12 mouse cellular contexts compared by ENCODE assay signal in genomic region chr3:154222141-154222591, GRCm38 (mm10).
DNase-seq lines count a peak whose midpoint lies in the region; ATAC-seq lines count a peak whose summit lies in the region.
"Had no signal": no experiment of that assay in that cellular context is flagged by ENCODE, and none has a peak within 500 bp of the region (broad histone marks: within the 10 kb centered on the region; RNA-seq: fewer than 3 reads in every experiment).

No protein-coding gene starts in this region.

- H3K4me2 ChIP-seq in forebrain, embryonic 13.5 days, result peak overlapping the region; percentile 21
- H3K4me2 ChIP-seq in midbrain, embryonic 12.5 days (replicated peaks), result peak overlapping the region; percentile 15; the same call in 1 of the 2 replicates
- H3K4me2 ChIP-seq: heart, embryonic 15.5 days; liver, embryonic 12.5 days had no signal

- H3K27me3 ChIP-seq in forebrain, embryonic 13.5 days, result no peaks in the 10 kb centered on the region
- H3K27me3 ChIP-seq in midbrain, embryonic 12.5 days, result no peaks in the 10 kb centered on the region
- H3K27me3 ChIP-seq: heart, embryonic 15.5 days had no signal

- no peak overlapping the region for H3K9ac ChIP-seq in forebrain, embryonic 13.5 days
- no peak overlapping the region for H3K9ac ChIP-seq in midbrain, embryonic 12.5 days (replicated peaks)
- H3K9ac ChIP-seq: heart, embryonic 15.5 days; liver, embryonic 12.5 days had no signal

- intact Hi-C loops in heart, postnatal 10 days (cut with DNase I), result no loop called here
- intact Hi-C loops in heart, postnatal 25 days (cut with DNase I), result no loop called here

- WGBS in forebrain, embryonic 13.5 days, result 12% methylated on average over 8 of the region's 8 CpGs
- 37% methylated on average over 8 of the region's 8 CpGs for WGBS in midbrain, embryonic 12.5 days

- DNase-seq in heart, postnatal 10 days, result peak; percentile 29 to 54
- no peak for DNase-seq in heart, postnatal 25 days (ENCODE audit: low spot score)
- peak; percentile 16 for DNase-seq in NIH3T3 (ENCODE audit: low read depth)
- DNase-seq in kidney, postnatal 10 days, result no peak
- DNase-seq in right cerebral cortex, postnatal 36 days (ENCODE audit: low spot score in 2 of 2), result no peak
- DNase-seq: cerebellum, adult 8-10 months; thymus, adult 18-20 months had no signal

- H3K36me3 ChIP-seq in forebrain, embryonic 13.5 days (ENCODE audit: poor library complexity, severe bottlenecking), result no peaks in the 10 kb centered on the region
- no peaks in the 10 kb centered on the region for H3K36me3 ChIP-seq in midbrain, embryonic 12.5 days
- H3K36me3 ChIP-seq: heart, embryonic 15.5 days; liver, embryonic 12.5 days had no signal

- peak; percentile 69 for ATAC-seq in forebrain, embryonic 13.5 days
- ATAC-seq in midbrain, embryonic 12.5 days (ENCODE audit: low FRiP score, low read depth), result peak; percentile 27; the same call in 1 of the 2 replicates
- no peak for ATAC-seq in CD4-positive, CD25-positive, alpha-beta regulatory T cell, adult 4 months
- ATAC-seq: liver, embryonic 12.5 days had no signal

- no peak overlapping the region for H3K4me3 ChIP-seq in forebrain, embryonic 13.5 days
- no peak overlapping the region for H3K4me3 ChIP-seq in midbrain, embryonic 12.5 days
- H3K4me3 ChIP-seq: heart, embryonic 15.5 days; liver, embryonic 12.5 days had no signal

- H3K9me3 ChIP-seq in forebrain, embryonic 13.5 days (replicated peaks), result no peaks in the 10 kb centered on the region
- no peaks in the 10 kb centered on the region for H3K9me3 ChIP-seq in midbrain, embryonic 12.5 days
- H3K9me3 ChIP-seq: heart, embryonic 15.5 days; liver, embryonic 12.5 days had no signal

- peaks cover 17% of the 10 kb centered on the region for H3K4me1 ChIP-seq in forebrain, embryonic 13.5 days
- peaks cover 12% of the 10 kb centered on the region for H3K4me1 ChIP-seq in midbrain, embryonic 12.5 days
- H3K4me1 ChIP-seq: heart, embryonic 15.5 days; liver, embryonic 12.5 days had no signal

- H3K27ac ChIP-seq in forebrain, embryonic 13.5 days, result peak overlapping the region; percentile 44; the same call in 1 of the 2 replicates
- peak overlapping the region; percentile 31; the same call in 1 of the 2 replicates for H3K27ac ChIP-seq in midbrain, embryonic 12.5 days (replicated peaks)
- H3K27ac ChIP-seq: heart, embryonic 15.5 days; liver, embryonic 12.5 days had no signal

Comparison
In these comparisons a context has a peak if more than half of its experiments do, and no peak if none do; other contexts are left out.
1. DNase-seq: peak in heart, postnatal 10 days (2 of 2) and NIH3T3 (single experiment); none in heart, postnatal 25 days (single experiment), kidney, postnatal 10 days (single experiment) and right cerebral cortex, postnatal 36 days (0 of 2).